Mouse (Mus musculus): Measurements from ENCODE around the gene Olfr518. TPM values are rescaled to one million over a fixed set of nuclear protein-coding genes. Genes with fewer than 3 reads are reported as not detected.

Olfr518 gene
- polyA plus RNA-seq, 1 experiment from 2014 or later = 0.05 TPM

Other genes with a start within 250 kb of the Olfr518 start
- gene Olfr509, start 233.1 kb downstream of the Olfr518 start, polyA plus RNA-seq (2015; fragmentation: Nextera tagmentation; extraction: Ambion mirVana) = 0.25 and 0.47 TPM in 2 replicates
- 0.17 TPM in 1 of 2 replicates, not detected in the other for gene Olfr510, start 218.6 kb downstream of the Olfr518 start, polyA plus RNA-seq (2015; fragmentation: Nextera tagmentation; extraction: Ambion mirVana)
- 0.47 TPM in 1 of 2 replicates, not detected in the other for gene Olfr512, start 171.7 kb downstream of the Olfr518 start, polyA plus RNA-seq (2015; fragmentation: Nextera tagmentation; extraction: Ambion mirVana)
- gene Olfr513, start 134.0 kb downstream of the Olfr518 start, polyA plus RNA-seq (2015; fragmentation: Nextera tagmentation; extraction: Ambion mirVana) = 0.17 TPM in 1 of 2 replicates, not detected in the other
- not detected in 2 replicates for gene Olfr514, start 59.0 kb downstream of the Olfr518 start, polyA plus RNA-seq (2015; fragmentation: Nextera tagmentation; extraction: Ambion mirVana)
- 0.14 and 0.23 TPM in 2 replicates for gene Olfr516, start 34.5 kb downstream of the Olfr518 start, polyA plus RNA-seq (2015; fragmentation: Nextera tagmentation; extraction: Ambion mirVana)
- gene Olfr517, start 12.6 kb downstream of the Olfr518 start, polyA plus RNA-seq (2015; fragmentation: Nextera tagmentation; extraction: Ambion mirVana) = not detected in 2 replicates
- not detected in 2 replicates for gene Olfr519, start 9.4 kb upstream of the Olfr518 start, polyA plus RNA-seq (2015; fragmentation: Nextera tagmentation; extraction: Ambion mirVana)
- 1.9 and 2.3 TPM in 2 replicates for gene Nlrp10, start 45.2 kb upstream of the Olfr518 start, polyA plus RNA-seq (2015; fragmentation: Nextera tagmentation; extraction: Ambion mirVana)
- 97.9 and 102 TPM in 2 replicates for gene Eif3f, start 49.4 kb upstream of the Olfr518 start, polyA plus RNA-seq (2015; fragmentation: Nextera tagmentation; extraction: Ambion mirVana)
- 4.1 and 4.2 TPM in 2 replicates for gene Tub, start 65.3 kb upstream of the Olfr518 start, polyA plus RNA-seq (2015; fragmentation: Nextera tagmentation; extraction: Ambion mirVana)
- gene Ric3, start 198.3 kb upstream of the Olfr518 start, polyA plus RNA-seq (2015; fragmentation: Nextera tagmentation; extraction: Ambion mirVana) = 3.2 and 3.4 TPM in 2 replicates